Mouse (Mus musculus) stomach, postnatal 0 days (tissue): ENCODE measurements at regions not wholly inside any gene's neighbourhood (a gene's known extent, or its start where the extent isn't known, plus 50 kb on each side); places are given as distances from the start of the nearest gene placed in this dataset.

Source experiments
- CTCF ChIP-seq: IDR thresholded peaks from 2 replicates; pipeline ENCODE4 v1.5.1; 2016; ENCODE audit warnings: antibody characterized with exemption, low read depth, mild to moderate bottlenecking, moderate library complexity
- EP300 ChIP-seq: optimal IDR thresholded peaks from 2 replicates; pipeline ENCODE3; 2016; ENCODE audit warnings: antibody characterized with exemption

DNA sequence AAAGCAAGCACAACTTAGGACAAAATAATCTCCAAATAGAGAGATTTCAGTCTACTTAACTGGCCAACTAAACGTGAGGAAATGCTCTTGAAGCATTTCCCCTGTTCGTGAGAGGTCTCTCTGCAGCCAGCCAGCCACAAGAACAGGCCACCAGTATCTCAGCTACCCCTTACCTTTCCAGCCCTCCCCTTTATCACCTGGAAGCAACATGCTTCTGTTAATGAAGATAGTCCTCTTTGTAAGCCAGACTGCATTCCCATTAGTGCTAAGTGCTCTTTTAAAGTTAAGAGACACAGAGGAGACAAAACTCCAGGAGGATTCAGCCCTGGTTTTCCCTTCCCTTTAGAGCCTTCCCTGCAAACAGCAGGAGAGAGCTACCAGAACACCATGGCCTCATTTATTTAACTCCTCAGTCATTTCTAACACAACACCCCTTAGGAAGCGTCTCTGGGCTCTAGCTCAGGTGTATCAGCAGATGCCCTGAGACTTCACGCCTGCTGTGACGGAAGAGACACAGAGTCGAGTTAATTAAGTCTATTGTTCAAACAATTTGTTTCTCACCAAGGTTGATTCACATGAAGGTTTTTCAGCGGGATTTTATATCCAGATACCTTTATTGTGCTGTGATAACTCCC, 157.8 kb upstream of the Nabp1 start:
- TF ChIP-seq CTCF (no peak), EP300 (no peak)
